Mouse (Mus musculus) myocyte (in vitro differentiated cells): ENCODE measurements around the gene Tanc1.

Experiments used
- POLR2A ChIP-seq: IDR thresholded peaks from one replicate; pipeline ENCODE4 v1.6.1; 2011; ENCODE audit warnings: low read depth, mild to moderate bottlenecking, control low read depth, moderate library complexity; ENCODE audit not compliant: insufficient read length
- USF1 ChIP-seq: IDR thresholded peaks from one replicate; pipeline ENCODE4 v1.6.1; 2011; ENCODE audit warnings: low read depth, mild to moderate bottlenecking, control low read depth, moderate library complexity

- TF ChIP-seq POLR2A (no peak), USF1 (no peak)
These were observed 73.7 kb downstream of the Tanc1 start for GRCm38 (mm10) chr2:59685606-59685950.
